Mouse (Mus musculus): ENCODE measurements at regions not wholly inside any gene's neighbourhood (a gene's known extent, or its start where the extent isn't known, plus 50 kb on each side); places are given as distances from the start of the nearest gene placed in this dataset.

DNA sequence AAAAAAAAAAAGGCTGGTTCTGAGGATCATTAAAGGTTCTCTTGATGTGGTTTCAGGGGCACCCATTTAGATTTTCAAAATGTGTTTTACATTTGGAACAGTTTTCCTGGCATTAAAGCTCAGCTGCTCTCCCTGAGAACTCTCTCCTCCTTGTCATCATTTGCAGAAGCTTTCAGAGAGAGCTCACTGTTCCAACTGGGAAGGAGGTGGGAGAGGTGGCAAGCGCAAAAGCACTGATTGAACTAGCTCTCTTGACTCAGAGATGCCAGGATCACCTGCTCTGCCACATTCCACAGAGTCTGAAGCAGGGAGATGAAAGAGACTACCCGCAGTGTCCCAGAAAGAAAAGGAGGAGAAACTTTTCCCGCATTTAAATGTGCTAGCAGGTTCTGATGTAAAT, 220.5 kb upstream of the Gbe1 start:
- DNase-seq (ENCODE audit: low read depth, low spot score), result no peak

DNA sequence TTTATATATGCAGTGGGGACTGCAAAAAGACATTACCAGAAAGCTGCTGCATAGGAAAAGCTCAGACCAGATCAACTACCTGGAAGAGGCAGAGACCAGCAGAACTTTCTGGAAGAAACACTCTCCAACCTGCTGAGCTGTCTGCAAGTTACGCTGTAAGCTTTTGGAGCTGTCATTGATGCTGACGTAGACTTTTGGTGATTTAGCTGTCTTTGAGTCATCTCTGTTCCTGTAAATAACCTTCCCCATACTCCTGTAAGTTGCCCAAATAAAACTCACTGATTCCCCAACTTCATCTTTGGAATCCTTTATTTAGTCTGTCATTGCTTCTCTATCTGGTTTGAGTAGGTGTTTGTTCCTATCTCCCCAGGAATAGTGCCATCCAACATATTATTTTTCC, 218.5 kb upstream of the Gbe1 start:
- DNase-seq (ENCODE audit: low read depth, low spot score), result no peak

GRCm38 (mm10) chr16:70103791-70104378, 209.9 kb upstream of the Gbe1 start:
- no peak for DNase-seq (ENCODE audit: low read depth, low spot score)

- DNase-seq (ENCODE audit: low read depth, low spot score), result no peak
Measured at GRCm38 (mm10) chr16:70141466-70141865, 172.3 kb upstream of the Gbe1 start.

- DNase-seq (ENCODE audit: low read depth, low spot score), result no peak
Measured at GRCm38 (mm10) chr16:70147673-70148359, 165.9 kb upstream of the Gbe1 start.

DNA sequence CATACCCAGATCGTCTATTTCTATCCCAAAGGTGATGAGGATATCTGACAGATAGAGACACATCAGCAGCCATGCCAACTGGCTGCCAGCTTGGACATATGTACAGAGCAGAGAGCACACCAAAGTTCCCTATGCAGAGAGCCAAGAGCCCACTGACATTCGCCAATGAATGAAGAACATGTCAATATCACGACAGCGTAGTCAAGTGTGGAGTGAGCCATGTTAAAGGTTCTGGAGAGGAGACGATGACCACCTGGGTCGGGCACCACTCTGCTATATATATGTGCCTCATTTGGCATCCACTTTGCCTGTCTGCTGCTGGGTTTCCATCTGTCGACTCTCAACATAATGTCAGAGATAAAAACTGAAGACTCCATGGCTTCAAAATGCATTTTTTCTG, 159.2 kb upstream of the Gbe1 start:
- no peak for DNase-seq (ENCODE audit: low read depth, low spot score)

DNA sequence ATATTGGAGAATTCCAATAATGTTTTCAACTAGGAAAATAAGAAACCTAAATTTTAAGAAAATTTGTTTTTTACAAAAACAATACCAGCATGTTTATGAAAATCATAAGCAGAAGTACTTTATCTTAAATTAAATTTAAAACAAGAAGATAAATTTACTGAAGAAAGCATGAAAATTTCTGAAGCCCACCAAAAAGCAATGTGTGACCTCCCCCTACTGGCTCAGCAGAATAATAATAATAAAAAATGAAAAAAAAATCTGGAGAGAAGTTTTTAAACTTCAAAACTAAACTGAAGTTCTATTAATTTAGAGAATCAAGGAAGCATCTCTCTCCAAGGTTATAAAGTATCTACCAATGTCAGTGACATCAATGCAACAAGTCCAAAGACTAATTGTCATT, 153.2 kb upstream of the Gbe1 start:
- no peak for DNase-seq (ENCODE audit: low read depth, low spot score)

GRCm38 (mm10) chr16:70175140-70175539, 138.6 kb upstream of the Gbe1 start:
- no peak for DNase-seq (ENCODE audit: low read depth, low spot score)

GRCm38 (mm10) chr16:70178975-70179374, 134.8 kb upstream of the Gbe1 start:
- no peak for DNase-seq (ENCODE audit: low read depth, low spot score)

GRCm38 (mm10) chr16:70213861-70214597, 99.7 kb upstream of the Gbe1 start:
- DNase-seq (ENCODE audit: low read depth, low spot score), result no peak

DNA sequence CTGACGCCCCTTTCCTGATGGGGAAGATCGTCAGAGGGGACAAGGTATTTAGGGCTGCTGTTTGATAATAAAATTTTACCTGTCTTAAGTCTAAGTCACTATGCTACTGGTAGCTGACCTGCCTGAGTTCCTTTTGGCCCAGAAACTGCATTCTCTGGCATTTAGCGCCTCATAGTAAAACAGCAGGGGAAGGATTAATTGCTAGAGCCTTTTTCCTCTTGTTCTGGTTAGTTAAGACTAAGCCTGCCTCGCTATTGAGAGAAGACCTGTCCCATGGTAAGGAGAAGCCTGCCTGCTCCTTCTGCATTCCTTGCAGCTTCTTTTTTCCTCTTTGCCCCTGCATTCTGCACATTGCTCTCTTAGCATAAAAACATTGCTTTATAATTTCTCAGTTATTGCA, 98.9 kb upstream of the Gbe1 start:
- DNase-seq (ENCODE audit: low read depth, low spot score), result no peak

DNA sequence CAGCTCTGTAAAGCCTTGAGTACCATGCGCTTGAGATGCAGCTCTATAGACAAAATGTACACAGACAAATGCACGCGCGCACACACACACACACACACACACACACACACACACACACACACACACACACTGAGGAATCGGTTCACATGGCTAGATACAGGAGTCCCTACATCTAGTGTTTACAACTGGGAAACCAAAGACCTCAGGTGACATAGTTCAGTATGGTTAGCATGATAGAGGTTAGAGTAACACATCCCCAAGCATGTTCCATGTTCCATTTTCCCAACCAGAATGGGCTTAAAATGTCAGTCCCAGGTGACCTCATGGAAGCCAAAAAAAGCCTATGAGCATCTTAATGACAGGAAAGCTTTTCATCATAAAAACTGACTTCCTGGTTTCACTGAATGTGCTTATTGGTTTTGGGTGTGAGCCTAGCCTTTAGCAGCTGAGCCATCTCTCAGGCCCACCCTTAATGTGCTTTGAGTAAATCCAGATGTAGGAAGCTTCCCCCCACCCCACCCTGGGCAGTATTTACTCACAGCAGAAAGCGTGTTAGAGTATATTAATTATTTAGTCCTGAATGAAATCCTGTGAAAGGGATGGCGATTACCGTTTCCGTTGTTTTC, 86.0 kb upstream of the Gbe1 start:
- peak; percentile 7 for DNase-seq (ENCODE audit: low read depth, low spot score)

DNA sequence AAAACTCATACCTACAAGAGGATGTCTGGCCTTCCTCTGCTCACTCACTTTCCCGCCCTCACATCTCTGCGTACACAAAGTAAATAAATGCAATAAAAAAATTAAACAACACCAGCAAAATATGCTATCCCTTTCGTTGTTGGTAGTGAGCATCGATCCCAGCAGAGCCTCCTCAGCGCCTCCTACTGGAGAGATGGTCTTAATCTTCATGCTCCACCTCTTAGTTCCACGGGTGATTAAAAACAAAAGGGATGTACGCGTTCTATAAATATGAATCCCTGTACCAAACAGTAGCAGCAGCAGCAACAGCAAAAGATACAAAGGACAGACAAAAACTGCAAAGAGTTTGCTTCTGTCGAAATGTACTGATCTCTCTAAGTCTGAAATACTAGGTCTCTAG, 81.0 kb upstream of the Gbe1 start:
- no peak for DNase-seq (ENCODE audit: low read depth, low spot score)

- DNase-seq (ENCODE audit: low read depth, low spot score), result no peak
Measured at GRCm38 (mm10) chr16:70235189-70235588, 78.6 kb upstream of the Gbe1 start.

DNA sequence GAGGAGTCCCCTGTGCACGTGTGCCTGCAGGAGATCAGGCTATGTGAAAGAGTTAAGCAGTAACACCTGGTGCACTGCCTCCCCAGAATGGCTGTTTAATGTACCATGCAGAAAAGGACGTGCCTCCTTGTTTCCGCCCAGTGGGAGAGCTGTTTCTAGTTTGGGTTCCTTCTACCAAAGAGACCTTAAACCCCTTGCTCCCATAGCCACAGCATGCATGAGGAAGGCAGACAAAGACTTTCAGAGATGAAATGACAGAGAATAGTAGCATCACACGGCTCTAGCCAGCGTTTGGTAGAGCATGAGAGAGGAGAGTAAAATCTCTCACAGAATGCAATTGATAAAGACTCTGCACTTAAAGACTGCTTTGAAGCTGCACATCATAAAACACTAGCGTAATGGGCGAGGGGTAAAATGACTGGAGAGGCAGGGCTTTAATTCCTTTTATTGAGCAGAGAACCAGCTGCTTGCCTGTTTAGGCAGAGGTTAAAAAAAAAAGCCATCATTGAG, 74.3 kb upstream of the Gbe1 start:
- no peak for DNase-seq (ENCODE audit: low read depth, low spot score)

GRCm38 (mm10) chr16:70244205-70244756, 69.5 kb upstream of the Gbe1 start:
- no peak for DNase-seq (ENCODE audit: low read depth, low spot score)

GRCm38 (mm10) chr16:70244963-70245362, 68.8 kb upstream of the Gbe1 start:
- no peak for DNase-seq (ENCODE audit: low read depth, low spot score)

- DNase-seq (ENCODE audit: low read depth, low spot score), result no peak
Measured at GRCm38 (mm10) chr16:70259364-70259763, 54.4 kb upstream of the Gbe1 start.

GRCm38 (mm10) chr16:70260151-70260550, 53.6 kb upstream of the Gbe1 start:
- DNase-seq (ENCODE audit: low read depth, low spot score), result peak; percentile 33
